Mouse (Mus musculus) spleen, adult 12 weeks (tissue): ENCODE results near the gene 4933434E20Rik.

Experiments used
- DNase-seq: peaks from one replicate; pipeline ENCODE4 v3.0.0; 2022; ENCODE audit warnings: low spot score

The 4933434E20Rik gene

DNA sequence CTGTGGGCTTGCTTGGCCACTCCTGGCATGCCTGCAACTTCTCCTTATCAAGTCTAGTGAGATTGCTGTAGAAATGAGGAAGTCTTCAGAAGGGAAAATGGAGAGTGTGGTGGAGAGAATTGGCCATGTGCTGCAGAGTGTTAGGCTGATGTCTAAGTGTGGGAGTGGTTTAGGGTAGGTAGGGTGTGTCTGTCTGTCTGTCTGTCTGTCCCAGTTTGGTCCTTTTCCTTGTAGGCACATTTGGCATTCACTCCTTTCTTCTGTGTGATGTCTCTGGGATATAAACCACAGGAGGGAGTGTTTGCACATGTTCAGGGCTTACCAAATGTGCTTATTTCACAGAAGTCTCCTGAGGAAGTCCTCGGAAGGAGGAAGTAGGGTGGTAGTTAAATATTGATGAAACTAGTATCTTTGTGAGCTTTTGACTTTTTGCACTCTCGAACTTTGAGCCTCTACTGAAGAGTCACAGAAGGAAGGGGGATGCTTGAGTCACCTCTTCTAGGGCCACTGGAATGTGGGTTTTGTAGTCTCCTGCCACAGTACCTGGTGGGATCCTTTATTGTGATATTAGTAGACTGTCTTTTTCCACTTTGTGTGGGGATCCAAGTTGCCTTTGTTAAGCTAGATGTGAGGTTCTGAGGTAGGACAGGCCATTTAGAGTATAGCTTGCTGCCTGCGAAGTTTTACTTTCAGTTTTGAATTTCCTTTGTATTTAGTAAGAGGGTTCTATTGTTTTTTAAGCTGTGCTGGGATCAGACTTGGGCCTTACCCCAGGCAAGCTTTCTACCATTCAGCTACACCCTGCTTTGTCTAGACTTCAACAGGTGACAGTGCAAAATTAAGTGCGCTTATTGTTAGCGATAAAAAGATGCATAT, 30.2 kb downstream of the 4933434E20Rik start:
- DNase-seq = peak; percentile 19

DNA sequence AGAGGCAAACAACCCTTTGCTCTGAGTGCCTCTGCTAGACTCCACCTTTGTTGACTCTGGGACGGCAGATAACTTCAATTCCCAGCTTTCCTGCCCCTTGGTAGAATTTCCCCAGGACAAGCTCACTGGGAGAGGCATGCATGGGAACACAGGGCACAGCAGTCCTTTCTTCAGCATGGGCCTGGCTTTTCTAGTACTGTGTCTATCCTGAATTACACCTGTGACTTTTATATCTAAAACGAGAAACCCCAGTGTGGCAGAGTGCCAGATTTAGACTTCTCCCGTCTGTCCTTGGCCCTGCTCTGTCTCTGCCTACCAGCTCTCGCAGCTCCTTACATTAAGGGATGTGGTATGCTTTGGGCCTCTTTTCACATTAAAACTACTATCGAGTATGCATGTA, 31.6 kb downstream of the 4933434E20Rik start:
- DNase-seq = no peak

- no peak for DNase-seq
Observed at GRCm38 (mm10) chr3:90083698-90084324, 32.4 kb downstream of the 4933434E20Rik start.

- no peak for DNase-seq
Observed at GRCm38 (mm10) chr3:90084790-90085189, 33.4 kb downstream of the 4933434E20Rik start.

DNA sequence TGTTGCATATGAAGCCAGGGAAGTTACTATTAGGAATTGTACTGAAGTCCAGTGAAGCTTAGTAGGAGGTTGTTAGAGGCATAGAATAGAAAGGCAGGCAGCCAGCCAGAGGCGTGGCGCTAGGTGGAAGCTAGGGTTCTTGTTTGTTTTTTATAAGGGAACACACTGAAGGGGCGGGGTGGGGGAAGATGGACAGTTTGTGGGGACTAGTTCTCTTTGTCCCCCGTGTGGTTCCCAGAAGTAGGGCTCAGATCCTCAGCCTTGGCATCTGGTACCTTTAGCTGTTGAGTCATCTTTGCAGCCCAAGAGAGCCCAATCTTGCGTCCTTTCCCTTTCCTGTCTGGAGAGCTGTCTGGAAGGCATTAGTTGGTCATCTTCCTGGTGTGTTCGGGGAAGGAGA, 33.8 kb downstream of the 4933434E20Rik start:
- no peak for DNase-seq

GRCm38 (mm10) chr3:90086068-90086467, 34.6 kb downstream of the 4933434E20Rik start:
- DNase-seq = no peak

- DNase-seq = no peak
Observed at GRCm38 (mm10) chr3:90088617-90089016, 37.2 kb downstream of the 4933434E20Rik start.

DNA sequence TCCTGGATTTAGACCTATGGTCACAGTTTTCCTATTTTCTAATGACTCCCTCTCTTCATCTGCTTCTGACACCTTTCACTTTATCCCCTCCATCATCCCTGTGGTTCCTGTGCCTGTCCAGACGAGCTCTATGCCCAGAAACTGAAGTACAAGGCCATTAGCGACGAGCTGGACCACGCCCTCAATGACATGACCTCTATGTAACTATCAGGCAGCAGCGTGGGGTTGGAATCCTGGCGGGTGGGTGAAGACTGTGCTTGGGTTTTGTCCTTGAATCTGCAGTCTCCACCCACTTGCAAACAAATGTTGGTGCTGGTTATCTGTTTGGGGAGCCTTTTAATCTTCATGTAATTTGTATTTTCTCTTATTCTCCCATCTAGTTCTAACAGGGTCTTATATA, 39.5 kb downstream of the 4933434E20Rik start:
- DNase-seq = no peak

GRCm38 (mm10) chr3:90094453-90094852, 43.0 kb downstream of the 4933434E20Rik start:
- no peak for DNase-seq

- DNase-seq = no peak
Observed at GRCm38 (mm10) chr3:90097928-90098327, 46.5 kb downstream of the 4933434E20Rik start.

GRCm38 (mm10) chr3:90101010-90101409, 49.6 kb downstream of the 4933434E20Rik start:
- no peak for DNase-seq

- DNase-seq = no peak
Observed at GRCm38 (mm10) chr3:90101673-90102072, 50.2 kb downstream of the 4933434E20Rik start.

- DNase-seq = no peak
Observed at GRCm38 (mm10) chr3:90102239-90102638, 50.8 kb downstream of the 4933434E20Rik start.

DNA sequence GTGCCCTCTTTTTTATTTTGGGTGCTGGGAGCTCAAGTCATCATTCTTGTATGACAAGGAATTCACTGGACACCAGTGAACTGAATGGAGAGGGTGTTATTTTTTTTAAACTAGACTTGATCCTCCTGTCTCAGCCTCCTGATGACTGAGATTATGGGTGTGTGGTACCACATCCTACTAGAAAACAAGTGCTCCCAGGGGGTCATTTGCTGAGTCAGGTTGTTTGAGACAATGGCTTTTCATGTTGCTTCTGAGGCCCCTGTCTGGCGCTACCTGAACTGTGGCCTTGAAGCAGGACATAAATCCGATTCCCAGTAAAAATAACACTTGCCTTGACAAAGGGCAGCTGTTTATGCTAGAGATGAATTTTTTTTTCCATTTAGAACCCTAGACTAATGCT, 51.7 kb downstream of the 4933434E20Rik start:
- DNase-seq = no peak

- DNase-seq = no peak
Observed at GRCm38 (mm10) chr3:90103938-90104337, 52.5 kb downstream of the 4933434E20Rik start, which contains the start of gene Nup210l. Gene Nup210l (plus strand): TSS chr3:90104132.

DNA sequence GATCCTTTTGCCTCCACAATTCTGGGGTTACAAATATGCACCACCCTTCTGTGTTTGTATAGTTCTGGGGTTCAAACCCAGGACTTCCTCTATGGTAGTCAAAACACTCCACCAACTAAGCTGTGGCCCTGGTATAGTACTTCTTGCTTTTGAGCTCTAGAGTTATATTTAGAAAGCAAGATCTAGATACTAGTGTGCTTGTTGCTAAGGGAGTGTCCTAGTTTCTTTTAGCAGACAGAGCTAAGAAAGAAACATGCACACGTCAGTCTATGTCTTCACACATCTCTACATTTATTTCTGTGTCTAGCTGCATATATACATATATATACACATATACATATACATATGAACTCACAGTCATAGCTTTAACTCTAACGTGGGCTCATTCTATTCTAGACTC, 60.3 kb downstream of the 4933434E20Rik start:
- DNase-seq = no peak

DNA sequence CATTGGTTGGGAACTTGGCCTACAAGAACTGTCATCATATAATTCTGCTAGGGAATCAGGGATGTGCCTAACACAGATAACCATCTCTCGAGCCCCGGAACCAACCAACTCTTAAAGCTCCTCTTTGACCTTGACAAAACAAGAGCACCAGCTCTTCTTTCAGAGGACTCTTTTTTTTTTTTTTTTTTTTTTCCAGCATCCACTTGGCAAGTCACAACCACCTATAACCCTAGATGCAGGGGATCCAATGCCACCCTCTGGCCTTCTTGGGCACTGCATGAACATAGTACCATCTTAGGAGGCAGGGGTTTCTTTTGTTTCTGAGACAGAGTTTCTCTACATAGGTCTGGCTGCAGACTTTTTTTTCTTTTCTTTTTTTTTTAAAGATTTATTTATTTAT, 62.9 kb downstream of the 4933434E20Rik start:
- DNase-seq = no peak

GRCm38 (mm10) chr3:90115526-90115925, 64.1 kb downstream of the 4933434E20Rik start:
- no peak for DNase-seq
